Mouse (Mus musculus): ENCODE results near the gene Gm5134. TPM values are rescaled to one million over a fixed set of nuclear protein-coding genes. Genes with fewer than 3 reads are reported as not detected.
A peak's percentile ranks its signal among the peaks of the same experiment; 100 is the strongest.

Gm5134 gene
- polyA plus RNA-seq, 1 experiment from 2014 or later: 0.11 TPM

DNA sequence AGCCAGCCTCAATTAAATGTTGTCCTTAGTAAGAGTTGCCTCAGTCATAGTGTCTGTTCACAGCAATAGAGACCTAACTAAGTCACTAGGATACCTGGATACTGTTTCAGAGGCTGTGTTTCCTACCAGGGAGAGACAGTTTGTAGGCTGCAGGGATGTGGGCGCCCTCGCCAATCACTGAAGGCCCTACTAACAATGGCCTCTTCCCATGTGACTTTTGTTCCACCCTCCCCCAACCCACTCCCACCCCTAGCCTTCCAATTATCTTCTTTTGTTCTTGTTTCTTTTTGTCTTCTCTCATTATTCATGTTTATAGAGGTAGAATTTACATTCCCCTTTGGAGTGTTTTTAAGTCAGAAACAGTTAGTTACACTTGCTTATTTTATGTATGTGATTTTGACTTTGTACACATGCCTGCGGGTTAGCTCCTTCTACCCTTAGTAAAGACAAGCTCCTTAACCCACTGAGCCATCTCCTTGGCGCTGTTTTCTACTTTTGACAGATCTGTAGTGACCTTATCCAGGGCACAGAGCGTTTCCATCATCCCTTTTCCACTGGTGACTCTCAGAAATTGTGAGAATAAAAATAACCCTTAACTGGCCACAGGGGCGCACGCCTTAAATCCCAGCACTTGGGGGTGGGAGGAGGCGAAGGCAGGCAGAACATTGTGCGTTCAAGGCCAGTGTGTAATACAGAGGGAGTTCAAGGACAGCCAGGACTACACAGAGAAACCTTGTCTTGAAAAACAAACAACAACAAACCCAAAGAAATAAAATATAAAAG lies 13.1 kb upstream of the Gm5134 start:
- ATAC-seq (ENCODE audit: low FRiP score, low read depth): no peak
- Histone ChIP-seq H3K4me3 (no peak overlapping the region), H3K27me3 (peaks cover 35% of the 10 kb centered on the region), H3K4me2 (replicated peaks) (no peak overlapping the region), H3K9me3 (no peaks in the 10 kb centered on the region), H3K4me1 (peaks cover under 1% of the 10 kb centered on the region; the same call in 1 of the 2 replicates), H3K27ac (no peak overlapping the region), H3K9ac (no peak overlapping the region), H3K36me3 (no peaks in the 10 kb centered on the region)
- WGBS: 80% methylated on average over 9 of the region's 9 CpGs

- no peak within 1 kb of the TSS for H3K9ac ChIP-seq
- H3K36me3 ChIP-seq: no peaks in the 10 kb centered on the region
- ATAC-seq (ENCODE audit: low FRiP score, low read depth): no peak
- 79% methylated on average over 15 of the region's 15 CpGs for WGBS
- peaks cover 18% of the 10 kb centered on the region for H3K27me3 ChIP-seq
- no peak within 1 kb of the TSS for H3K4me3 ChIP-seq
- no peaks in the 10 kb centered on the region for H3K9me3 ChIP-seq
- no peak within 1 kb of the TSS for H3K27ac ChIP-seq
- H3K4me1 ChIP-seq: no peaks in the 10 kb centered on the region
- H3K4me2 ChIP-seq (replicated peaks): no peak within 1 kb of the TSS
Observed at GRCm38 (mm10) chr10:75942736-75943477, 11.4 kb upstream of the Gm5134 start, which contains the start of gene Vpreb3. TSS of gene Vpreb3 (plus strand) at chr10:75943057.

DNA sequence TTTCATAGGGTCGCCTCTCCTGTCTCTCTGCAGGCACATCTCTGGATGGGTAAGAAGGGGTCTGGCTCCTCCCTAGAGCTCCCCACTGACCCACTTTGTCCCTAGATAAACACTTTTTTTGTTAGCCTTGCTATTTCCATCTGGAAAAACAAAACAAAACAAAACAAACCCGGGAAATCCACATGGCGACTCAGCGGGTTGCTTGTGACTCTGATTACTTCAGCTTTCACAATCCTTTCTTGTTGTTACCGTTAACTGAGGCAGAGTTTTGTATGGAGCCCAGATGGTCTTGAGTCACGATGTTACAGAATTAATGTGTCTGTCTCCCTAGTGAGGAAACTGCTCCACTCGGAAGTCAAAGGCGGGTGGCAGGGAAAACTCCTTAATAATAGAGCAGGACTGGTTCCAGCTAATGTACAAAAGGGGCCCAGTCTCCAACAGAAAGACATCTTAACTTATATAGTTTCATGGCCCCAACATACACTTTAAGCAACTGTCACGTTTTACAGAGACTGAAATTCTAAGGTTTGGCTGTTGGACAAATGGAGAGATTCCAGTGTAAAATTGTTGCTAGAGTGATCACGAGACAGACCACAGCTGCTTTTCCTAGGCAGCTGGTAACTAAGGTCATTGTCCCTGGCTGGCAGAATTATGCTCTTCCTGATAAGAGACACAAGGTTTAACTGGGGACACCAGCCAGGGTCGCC lies 10.1 kb upstream of the Gm5134 start:
- Histone ChIP-seq H3K27ac (no peak overlapping the region), H3K4me1 (no peaks in the 10 kb centered on the region), H3K9ac (no peak overlapping the region), H3K4me3 (no peak overlapping the region), H3K4me2 (replicated peaks) (no peak overlapping the region), H3K27me3 (peaks cover 10% of the 10 kb centered on the region; the same call in 1 of the 2 replicates), H3K9me3 (no peaks in the 10 kb centered on the region), H3K36me3 (no peaks in the 10 kb centered on the region)
- ATAC-seq (ENCODE audit: low FRiP score, low read depth): no peak
- 46% methylated on average over 11 of the region's 11 CpGs for WGBS

- Histone ChIP-seq H3K4me1 (no peaks in the 10 kb centered on the region), H3K27me3 (peaks cover 11% of the 10 kb centered on the region), H3K9me3 (no peaks in the 10 kb centered on the region), H3K9ac (no peak overlapping the region), H3K27ac (no peak overlapping the region), H3K4me2 (replicated peaks) (no peak overlapping the region), H3K36me3 (no peaks in the 10 kb centered on the region), H3K4me3 (no peak overlapping the region)
- 92% methylated on average over 7 of the region's 7 CpGs for WGBS
- ATAC-seq (ENCODE audit: low FRiP score, low read depth): no peak
Observed at GRCm38 (mm10) chr10:75945213-75945612, 9.1 kb upstream of the Gm5134 start.

- H3K4me2 ChIP-seq (replicated peaks): no peak overlapping the region
- 83% methylated on average over 7 of the region's 7 CpGs for WGBS
- H3K27me3 ChIP-seq: peaks cover 12% of the 10 kb centered on the region
- no peaks in the 10 kb centered on the region for H3K9me3 ChIP-seq
- H3K9ac ChIP-seq: no peak overlapping the region
- H3K36me3 ChIP-seq: no peaks in the 10 kb centered on the region
- no peak for ATAC-seq (ENCODE audit: low FRiP score, low read depth)
- no peak overlapping the region for H3K4me3 ChIP-seq
- H3K27ac ChIP-seq: no peak overlapping the region
- peaks cover 4% of the 10 kb centered on the region; the same call in 1 of the 2 replicates for H3K4me1 ChIP-seq
Observed at GRCm38 (mm10) chr10:75945896-75946295, 8.4 kb upstream of the Gm5134 start.

DNA sequence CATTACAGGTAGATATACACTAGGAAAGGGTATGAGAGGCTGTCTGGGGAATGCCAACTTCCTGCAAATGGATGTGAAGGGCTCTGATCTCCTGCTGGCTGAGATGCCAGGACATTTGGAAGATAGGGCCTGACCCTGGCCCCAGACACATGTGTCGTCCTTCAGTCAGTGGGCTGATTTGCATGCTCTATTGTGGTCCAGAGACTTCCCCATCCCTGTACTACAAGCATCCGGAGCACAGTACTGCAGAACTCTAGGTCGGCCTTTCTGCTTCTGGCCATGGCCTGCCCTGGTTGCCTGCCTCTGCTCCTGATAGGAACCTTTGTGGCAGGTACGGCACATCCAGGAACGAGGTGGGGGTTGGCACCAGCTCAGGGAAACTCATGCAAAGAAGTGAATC lies 6.2 kb upstream of the Gm5134 start:
- H3K36me3 ChIP-seq: no peaks in the 10 kb centered on the region
- WGBS: 79% methylated on average over 5 of the region's 5 CpGs
- H3K4me2 ChIP-seq (replicated peaks): no peak overlapping the region
- H3K4me3 ChIP-seq: no peak overlapping the region
- no peak overlapping the region for H3K27ac ChIP-seq
- peaks cover 9% of the 10 kb centered on the region; the same call in 1 of the 2 replicates for H3K4me1 ChIP-seq
- no peak overlapping the region for H3K9ac ChIP-seq
- no peaks in the 10 kb centered on the region for H3K9me3 ChIP-seq
- no peak for ATAC-seq (ENCODE audit: low FRiP score, low read depth)
- peaks cover 16% of the 10 kb centered on the region for H3K27me3 ChIP-seq

DNA sequence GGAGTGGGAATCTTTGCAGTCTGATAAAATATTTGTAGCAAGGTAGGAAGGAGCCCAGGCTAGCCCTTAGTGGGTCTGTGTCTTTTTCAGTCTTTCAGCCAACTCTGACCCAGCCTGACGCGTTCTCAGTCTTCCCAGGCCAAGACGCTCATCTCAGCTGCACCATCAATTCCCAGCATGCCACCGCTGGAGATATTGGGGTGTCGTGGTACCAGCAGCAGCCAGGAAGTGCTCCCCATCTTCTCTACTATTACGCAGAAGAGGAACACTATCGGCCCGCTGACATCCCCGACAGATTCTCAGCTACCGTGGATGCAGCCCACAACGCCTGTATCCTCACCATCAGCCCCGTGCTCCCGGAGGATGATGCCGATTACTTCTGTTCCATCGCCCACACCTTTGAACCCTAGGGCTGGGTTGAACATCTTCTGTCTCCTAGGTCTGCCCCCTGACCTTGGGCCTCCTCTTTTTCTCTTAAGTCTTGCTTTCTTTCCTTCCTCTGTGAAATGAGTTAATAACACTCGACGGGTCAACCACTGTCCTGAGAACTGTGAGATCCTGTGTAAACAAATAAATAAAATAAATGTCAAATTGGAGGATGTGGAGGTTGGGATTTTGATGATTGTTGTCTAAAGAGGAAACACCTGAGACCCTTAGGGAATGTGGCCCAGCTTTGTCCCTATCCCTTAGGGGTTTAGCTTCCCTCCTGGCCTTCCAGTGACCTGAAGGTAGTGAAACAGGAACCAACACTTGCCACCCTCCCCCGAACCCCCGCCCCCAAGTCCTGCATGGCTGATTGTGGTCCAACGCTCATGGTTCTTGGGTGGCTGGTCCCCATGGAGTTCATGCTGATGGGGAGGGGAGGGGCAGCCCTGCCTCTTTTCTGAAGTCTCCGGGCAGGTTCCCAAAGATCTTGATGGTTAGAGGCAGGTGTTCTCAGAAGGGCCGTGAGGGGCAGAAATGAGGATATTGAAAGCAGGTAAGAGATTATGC lies 5.0 kb upstream of the Gm5134 start:
- H3K27me3 ChIP-seq: peaks cover 24% of the 10 kb centered on the region
- no peaks in the 10 kb centered on the region for H3K9me3 ChIP-seq
- no peak overlapping the region for H3K4me3 ChIP-seq
- no peaks in the 10 kb centered on the region for H3K36me3 ChIP-seq
- H3K27ac ChIP-seq: no peak overlapping the region
- 80% methylated on average over 22 of the region's 22 CpGs for WGBS
- no peak for ATAC-seq (ENCODE audit: low FRiP score, low read depth)
- H3K9ac ChIP-seq: no peak overlapping the region
- H3K4me1 ChIP-seq: peaks cover 9% of the 10 kb centered on the region; the same call in 1 of the 2 replicates
- no peak overlapping the region for H3K4me2 ChIP-seq (replicated peaks)

DNA sequence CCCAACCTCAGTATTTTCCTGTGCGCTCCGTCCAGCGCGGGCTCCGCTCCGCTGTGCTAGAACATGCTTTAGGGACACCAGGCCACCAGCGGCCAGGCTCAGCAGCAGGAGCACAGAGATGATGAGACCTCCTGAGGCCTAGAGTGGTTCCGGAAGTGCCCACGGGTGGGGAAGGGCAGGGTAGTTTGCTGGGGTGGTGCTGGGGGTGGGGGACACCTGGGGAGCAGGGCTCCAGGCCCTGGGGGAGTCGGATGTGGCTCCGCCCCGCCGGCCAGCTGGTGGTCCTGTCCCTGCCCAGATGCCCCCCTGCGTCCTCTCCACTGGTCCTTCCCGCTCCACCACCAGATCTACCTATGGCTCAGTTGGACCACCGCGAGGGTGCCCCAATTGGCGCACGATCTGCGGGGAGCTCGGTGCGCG lies 3.5 kb upstream of the Gm5134 start:
- peak; percentile 67 for ATAC-seq (ENCODE audit: low FRiP score, low read depth)
- H3K4me3 ChIP-seq: peak overlapping the region; percentile 51

DNA sequence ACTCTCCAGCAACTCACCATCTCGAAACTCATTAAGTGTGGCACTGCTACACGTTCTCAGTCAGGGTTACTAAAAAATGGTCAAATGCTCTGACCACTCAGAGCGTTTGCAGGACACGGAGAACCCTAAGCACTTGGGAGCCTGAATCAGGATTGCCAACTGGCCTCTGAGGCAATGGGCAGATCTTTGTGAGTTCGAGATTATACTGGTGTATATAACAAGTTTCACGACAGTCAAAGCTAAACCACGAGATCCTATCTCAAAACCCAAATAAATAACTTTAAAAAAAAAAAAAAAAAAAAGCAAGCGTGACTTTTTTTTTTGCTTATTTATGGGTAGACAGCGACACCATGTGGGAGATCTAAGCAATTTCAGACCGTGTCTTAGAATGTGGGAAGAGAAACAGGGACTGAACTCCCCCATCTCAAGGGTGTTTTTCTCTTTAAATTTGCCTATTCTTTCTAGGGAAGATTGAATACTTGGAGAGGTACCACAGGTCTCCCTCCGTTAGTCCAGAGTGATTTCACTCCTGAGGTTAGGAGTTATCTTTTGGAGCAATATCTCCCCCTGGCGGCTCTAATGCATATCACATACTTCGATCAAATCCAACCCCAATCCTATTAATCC lies 2.8 kb upstream of the Gm5134 start:
- Histone ChIP-seq H3K9ac (peak overlapping the region; percentile 70), H3K9me3 (no peaks in the 10 kb centered on the region), H3K36me3 (no peaks in the 10 kb centered on the region), H3K4me3 (peak overlapping the region; percentile 51), H3K4me2 (replicated peaks) (peak overlapping the region; percentile 91), H3K27ac (no peak overlapping the region), H3K27me3 (peaks cover 24% of the 10 kb centered on the region), H3K4me1 (peaks cover 9% of the 10 kb centered on the region; the same call in 1 of the 2 replicates)
- 0 out of 2 replicates have a peak, but pooled peaks have one; percentile 22 for ATAC-seq (ENCODE audit: low FRiP score, low read depth)
- WGBS: 4% methylated on average over 13 of the region's 13 CpGs

More for the DNA sequence above, 3.5 kb upstream of the Gm5134 start:
- Histone ChIP-seq H3K4me2 (replicated peaks) (peak overlapping the region; percentile 91), H3K9me3 (no peaks in the 10 kb centered on the region), H3K4me1 (peaks cover 9% of the 10 kb centered on the region; the same call in 1 of the 2 replicates), H3K36me3 (no peaks in the 10 kb centered on the region), H3K9ac (peak overlapping the region; percentile 70), H3K27ac (no peak overlapping the region), H3K27me3 (peaks cover 24% of the 10 kb centered on the region)
- WGBS: 2% methylated on average over 23 of the region's 23 CpGs

GRCm38 (mm10) chr10:75973846-75974245 lies 19.5 kb downstream of the Gm5134 start:
- Histone ChIP-seq H3K4me2 (replicated peaks) (no peak overlapping the region), H3K9ac (no peak overlapping the region)
- 88% methylated on average over 10 of the region's 10 CpGs for WGBS

GRCm38 (mm10) chr10:75975216-75975615 lies 20.9 kb downstream of the Gm5134 start:
- Histone ChIP-seq H3K9ac (no peak overlapping the region), H3K4me1 (no peaks in the 10 kb centered on the region), H3K27me3 (no peaks in the 10 kb centered on the region), H3K4me2 (replicated peaks) (no peak overlapping the region), H3K36me3 (no peaks in the 10 kb centered on the region), H3K27ac (no peak overlapping the region), H3K9me3 (no peaks in the 10 kb centered on the region), H3K4me3 (no peak overlapping the region)
- no peak for ATAC-seq (ENCODE audit: low FRiP score, low read depth)
- 81% methylated on average over 5 of the region's 5 CpGs for WGBS

More at GRCm38 (mm10) chr10:75973846-75974245, 19.5 kb downstream of the Gm5134 start:
- Histone ChIP-seq H3K27me3 (no peaks in the 10 kb centered on the region), H3K4me1 (no peaks in the 10 kb centered on the region), H3K4me3 (no peak overlapping the region), H3K9me3 (no peaks in the 10 kb centered on the region), H3K27ac (no peak overlapping the region), H3K36me3 (no peaks in the 10 kb centered on the region)
- no peak for ATAC-seq (ENCODE audit: low FRiP score, low read depth)

Measured in limb, embryonic 13.5 days (tissue).